Mouse (Mus musculus): ENCODE measurements around the gene Tspan5.

GRCm38 (mm10) chr3:138804104-138805048 is 62.4 kb downstream of the Tspan5 start:
- TF ChIP-seq ZC3H11A (IDR thresholded peaks at IDR 0.05; ENCODE audit: borderline replicate concordance, low read depth, low read length) = no peak
- TF ChIP-seq HCFC1 (IDR thresholded peaks at IDR 0.05; ENCODE audit: borderline replicate concordance, insufficient read depth, low read length) = no peak
- TF ChIP-seq MAFK (IDR thresholded peaks at IDR 0.05; ENCODE audit: insufficient read depth, low read depth, low read length) = no peak
- TF ChIP-seq ZNF384 (IDR thresholded peaks at IDR 0.05; ENCODE audit: low read depth, low read length) = peak; percentile 53; the same call in 1 of the 2 replicates
